Mouse (Mus musculus) lung, embryonic 16.5 days (tissue): ENCODE results near the gene Bri3. TPM values are rescaled to one million over a fixed set of nuclear protein-coding genes. Genes with fewer than 3 reads are reported as not detected.

Source experiments
- ATAC-seq: fragments of 200-750 bp; cut with Nextera tagmentation; 2 replicates; pipeline ENCODE4 v1.8.0; 2017; ENCODE audit warnings: low read depth, mild to moderate bottlenecking, moderate library complexity
- H3K27ac ChIP-seq: fragments of 300-500 bp; sonication (generic); 2 replicates; pipeline ENCODE4 v1.5.1; 2014; ENCODE audit warnings: mild to moderate bottlenecking, control low read depth, low read length
- H3K27me3 ChIP-seq: fragments of 300-500 bp; sonication (generic); 2 replicates; pipeline ENCODE4 v1.6.1; 2014; ENCODE audit warnings: low read depth, low read length, mixed read lengths; ENCODE audit not compliant: control insufficient read depth, insufficient read depth
- H3K36me3 ChIP-seq: fragments of 300-500 bp; sonication (generic); 2 replicates; pipeline ENCODE4 v1.6.1; 2014; ENCODE audit warnings: low read length; ENCODE audit not compliant: control insufficient read depth, insufficient read depth
- H3K4me1 ChIP-seq: fragments of 300-500 bp; sonication (generic); replicated peaks from 2 replicates; pipeline ENCODE4 v1.6.1; 2014; ENCODE audit warnings: low read length, mixed read lengths; ENCODE audit not compliant: control insufficient read depth, insufficient read depth
- H3K4me2 ChIP-seq: fragments of 300-500 bp; sonication (generic); 2 replicates; pipeline ENCODE4 v1.6.1; 2014; ENCODE audit warnings: low read depth, low read length, control low read depth
- H3K4me3 ChIP-seq: fragments of 300-500 bp; sonication (generic); 2 replicates; pipeline ENCODE4 v1.5.1; 2014; ENCODE audit warnings: mild to moderate bottlenecking, low read length, control low read depth
- H3K9ac ChIP-seq: fragments of 300-500 bp; sonication (generic); 2 replicates; pipeline ENCODE4 v1.6.1; 2014; ENCODE audit warnings: low read length, control low read depth
- H3K9me3 ChIP-seq: fragments of 300-500 bp; sonication (generic); 2 replicates; pipeline ENCODE4 v1.6.1; 2016; ENCODE audit warnings: low read length; ENCODE audit not compliant: control insufficient read depth
- WGBS: fragments of 180-500 bp; shearing (Covaris S2); extraction: QIAGEN DNeasy Blood & Tissue Kit; methylation state at CpG from one replicate; pipeline ENCODE4 v1.1.7; 2014; 5-methylcytosine and 5-hydroxymethylcytosine counted together
- polyA plus RNA-seq: library from polyadenylated mRNA; unstranded; fragments of >200 nt; fragmentation: Nextera tagmentation; extraction: Ambion mirVana; gene quantifications from 2 replicates; pipeline ENCODE4 v1.2.1, GENCODE M21; 2015

Bri3 gene
- polyA plus RNA-seq, 1 experiment from 2014 or later = 114 TPM

DNA sequence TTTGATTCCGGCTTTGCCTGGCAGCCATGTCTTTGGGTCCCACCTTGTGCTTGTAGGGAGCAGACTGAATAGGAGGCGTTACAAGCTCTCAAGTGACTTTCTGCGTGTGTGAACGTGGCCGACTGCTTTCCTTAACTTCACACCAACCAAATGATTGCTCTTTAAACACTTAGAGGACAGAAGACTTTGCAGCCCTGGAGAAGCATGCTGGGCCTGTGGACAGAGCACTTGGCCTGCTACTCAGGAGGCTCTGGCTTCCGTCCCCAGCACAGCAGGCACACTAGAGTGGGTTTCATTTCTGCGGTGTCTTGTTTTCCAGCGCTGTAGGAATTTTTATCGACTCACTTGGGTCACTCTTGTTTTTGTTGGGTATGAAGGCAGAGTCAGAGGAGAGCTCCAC is 18.8 kb downstream of the Bri3 start:
- Histone ChIP-seq H3K27ac (peak overlapping the region; percentile 28), H3K4me2 (no peak overlapping the region), H3K36me3 (peaks cover 20% of the 10 kb centered on the region), H3K4me1 (peaks cover 49% of the 10 kb centered on the region), H3K9me3 (no peaks in the 10 kb centered on the region), H3K27me3 (no peaks in the 10 kb centered on the region), H3K9ac (no peak overlapping the region), H3K4me3 (no peak overlapping the region)
- ATAC-seq = peak; percentile 57
- WGBS = 46% methylated on average over 9 of the region's 9 CpGs

DNA sequence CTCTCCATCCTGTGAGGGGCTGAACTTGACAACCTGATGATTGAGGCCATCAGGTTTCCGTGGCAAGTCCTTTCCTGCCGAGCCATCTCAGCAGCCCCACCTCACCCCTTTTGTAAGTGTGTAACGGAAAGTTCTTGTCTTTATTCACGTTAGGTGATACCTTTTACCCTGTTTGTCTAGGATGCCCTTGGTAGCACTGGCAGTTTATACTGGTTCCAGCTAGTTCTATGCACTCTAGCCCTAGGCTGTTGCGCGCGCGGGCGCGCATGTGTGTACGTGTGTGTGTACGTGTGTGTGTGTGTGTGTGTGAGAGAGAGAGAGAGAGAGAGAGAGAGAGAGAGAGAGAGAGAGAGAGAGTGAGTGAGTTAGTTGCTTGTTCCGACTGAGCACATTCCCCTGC is 19.3 kb downstream of the Bri3 start:
- 0 out of 2 replicates have a peak, but pooled peaks have one; percentile 3 for ATAC-seq
- Histone ChIP-seq H3K9ac (no peak overlapping the region), H3K4me1 (peaks cover 44% of the 10 kb centered on the region)

DNA sequence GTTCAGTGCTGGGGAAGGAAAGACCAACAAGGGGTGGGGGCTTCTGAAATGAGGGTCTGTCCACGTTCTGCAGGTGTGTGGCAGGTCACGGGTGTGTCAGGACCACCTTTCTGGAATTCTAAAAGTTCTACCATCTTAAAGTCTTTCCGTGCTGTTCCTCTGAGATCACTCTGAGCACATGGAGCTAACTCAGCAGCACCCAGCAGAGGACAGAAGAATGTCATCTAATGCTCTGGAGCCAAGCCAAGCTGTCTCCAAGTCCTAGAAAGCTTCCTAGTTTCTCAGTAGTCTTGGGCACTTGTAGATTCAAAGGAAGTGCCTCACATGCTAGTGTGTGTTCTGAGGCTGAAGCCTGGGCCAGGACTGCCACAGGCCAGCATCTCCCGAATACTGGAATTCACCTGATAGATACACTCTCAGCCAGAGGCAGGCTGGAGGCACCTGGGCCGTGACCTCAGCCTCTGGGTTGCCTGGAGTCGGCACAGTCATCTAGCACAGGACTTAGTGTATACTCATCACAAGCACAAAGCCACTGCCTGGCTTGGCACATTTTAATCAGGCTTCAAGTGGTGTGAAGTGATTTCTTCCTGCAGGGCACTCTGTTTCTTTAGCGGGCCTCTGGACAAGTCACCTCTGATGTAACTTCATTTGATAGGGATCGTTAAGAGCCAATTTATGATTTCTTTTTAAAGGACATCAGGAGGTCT is 23.5 kb downstream of the Bri3 start:
- no peak overlapping the region for H3K4me2 ChIP-seq
- H3K4me1 ChIP-seq = peaks cover 12% of the 10 kb centered on the region
- H3K27me3 ChIP-seq = no peaks in the 10 kb centered on the region
- H3K27ac ChIP-seq = peak overlapping the region; percentile 47; the same call in 1 of the 2 replicates
- peaks cover 16% of the 10 kb centered on the region for H3K36me3 ChIP-seq
- H3K9me3 ChIP-seq = no peaks in the 10 kb centered on the region
- ATAC-seq = peak; percentile 34; the same call in 1 of the 2 replicates
- WGBS = 47% methylated on average over 8 of the region's 8 CpGs
- H3K4me3 ChIP-seq = no peak overlapping the region
- H3K9ac ChIP-seq = no peak overlapping the region

More for the DNA sequence above, 19.3 kb downstream of the Bri3 start:
- H3K9me3 ChIP-seq = no peaks in the 10 kb centered on the region
- H3K4me2 ChIP-seq = no peak overlapping the region
- H3K27me3 ChIP-seq = no peaks in the 10 kb centered on the region
- peak overlapping the region; percentile 28 for H3K27ac ChIP-seq
- 64% methylated on average over 13 of the region's 13 CpGs for WGBS
- no peak overlapping the region for H3K4me3 ChIP-seq
- peaks cover 20% of the 10 kb centered on the region for H3K36me3 ChIP-seq

DNA sequence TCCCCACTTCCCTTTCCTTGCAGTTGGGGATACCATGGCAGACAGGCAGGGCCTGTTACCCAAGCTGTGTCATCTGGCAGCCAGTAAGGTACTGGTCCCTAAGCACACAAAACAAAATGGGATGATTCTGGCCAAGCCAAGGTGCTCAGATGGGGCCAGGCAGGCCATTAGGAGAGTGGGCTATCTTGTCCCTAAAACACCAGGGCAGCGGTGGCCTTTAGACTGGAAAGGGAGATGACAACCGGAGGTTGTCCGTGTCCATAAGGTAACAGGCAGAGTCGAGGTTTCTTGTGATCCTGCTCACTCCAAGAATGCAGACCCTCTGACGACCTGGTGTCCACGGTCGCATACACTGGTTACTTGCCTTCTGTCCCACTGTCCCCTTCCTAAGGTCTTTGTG is 25.7 kb downstream of the Bri3 start:
- H3K9ac ChIP-seq = no peak overlapping the region
- ATAC-seq = no peak
- H3K27me3 ChIP-seq = no peaks in the 10 kb centered on the region
- no peak overlapping the region for H3K4me3 ChIP-seq
- H3K36me3 ChIP-seq = peaks cover 8% of the 10 kb centered on the region
- no peak overlapping the region for H3K4me2 ChIP-seq
- H3K9me3 ChIP-seq = no peaks in the 10 kb centered on the region
- peaks cover 12% of the 10 kb centered on the region for H3K4me1 ChIP-seq
- H3K27ac ChIP-seq = no peak overlapping the region
- 84% methylated on average over 7 of the region's 7 CpGs for WGBS

DNA sequence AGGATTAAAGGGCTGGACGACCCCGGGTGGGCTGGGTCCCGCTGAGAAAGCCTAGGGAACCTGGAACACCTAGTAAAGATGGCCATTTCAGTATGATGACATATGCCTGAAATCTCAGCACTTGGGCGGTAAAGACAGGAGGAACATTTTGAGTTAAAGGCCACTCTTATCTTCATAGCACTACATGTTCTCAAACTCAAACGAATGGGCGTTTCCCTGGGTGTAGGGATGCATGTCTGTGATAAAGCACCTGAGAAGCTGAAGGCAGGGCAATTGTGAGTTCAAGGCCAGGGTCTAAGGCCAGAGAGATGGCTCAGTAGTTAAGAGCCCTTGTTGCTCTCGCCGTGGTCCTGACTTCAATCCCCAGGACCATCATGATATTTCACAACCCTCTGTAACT is 26.2 kb downstream of the Bri3 start:
- 86% methylated on average over 8 of the region's 8 CpGs for WGBS
- Histone ChIP-seq H3K36me3 (peaks cover 5% of the 10 kb centered on the region), H3K9ac (no peak overlapping the region), H3K4me1 (peaks cover 13% of the 10 kb centered on the region), H3K27me3 (no peaks in the 10 kb centered on the region), H3K27ac (no peak overlapping the region), H3K9me3 (no peaks in the 10 kb centered on the region), H3K4me2 (no peak overlapping the region), H3K4me3 (no peak overlapping the region)
- no peak for ATAC-seq

DNA sequence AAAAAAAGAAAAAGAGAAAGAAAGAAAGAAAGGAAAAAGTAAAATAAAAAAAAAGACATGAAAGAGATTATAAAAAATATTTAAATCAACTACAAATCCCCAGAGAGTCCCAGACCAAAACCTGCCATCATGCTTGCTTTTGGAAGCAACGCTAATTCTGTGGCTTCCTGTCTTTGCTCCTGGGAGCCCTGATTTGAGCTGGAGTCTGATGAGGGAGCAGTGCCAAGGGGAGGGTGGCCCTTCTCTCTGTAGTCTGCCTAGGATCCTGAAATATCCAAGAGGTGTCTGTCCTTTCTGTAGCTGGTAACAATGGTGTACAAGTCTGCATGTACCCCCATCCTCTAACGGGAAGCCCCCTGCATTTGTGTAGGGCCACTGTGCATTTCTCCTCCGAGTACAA is 26.9 kb downstream of the Bri3 start:
- Histone ChIP-seq H3K4me1 (peaks cover 13% of the 10 kb centered on the region), H3K36me3 (peaks cover 3% of the 10 kb centered on the region), H3K27me3 (no peaks in the 10 kb centered on the region), H3K4me3 (no peak overlapping the region), H3K4me2 (no peak overlapping the region), H3K27ac (no peak overlapping the region), H3K9me3 (no peaks in the 10 kb centered on the region), H3K9ac (no peak overlapping the region)
- ATAC-seq = no peak
- WGBS = 67% methylated on average over 3 of the region's 3 CpGs

DNA sequence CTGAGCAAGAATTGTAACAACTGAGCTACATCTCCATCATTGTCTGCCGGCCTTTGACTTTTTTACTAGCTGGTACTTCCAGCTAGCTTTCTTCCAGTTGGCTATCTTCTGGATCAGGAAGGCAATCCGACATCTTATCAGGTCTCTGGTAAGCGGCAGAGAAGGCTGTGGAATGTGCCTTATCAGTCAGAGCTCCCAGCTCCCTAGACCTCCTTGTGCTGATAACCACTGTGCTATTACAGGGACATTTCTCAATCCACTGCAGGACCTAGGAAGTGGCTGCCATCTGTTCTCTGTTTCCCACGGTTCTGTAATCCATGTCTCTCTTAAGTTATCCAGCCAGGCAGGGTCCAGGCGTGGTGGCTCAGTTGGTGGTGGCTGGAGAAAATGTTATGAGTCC is 27.5 kb downstream of the Bri3 start:
- Histone ChIP-seq H3K27me3 (no peaks in the 10 kb centered on the region), H3K4me2 (no peak overlapping the region), H3K27ac (peak overlapping the region; percentile 28; the same call in 1 of the 2 replicates), H3K9ac (no peak overlapping the region), H3K36me3 (peaks cover 2% of the 10 kb centered on the region; the same call in 1 of the 2 replicates), H3K9me3 (no peaks in the 10 kb centered on the region), H3K4me3 (no peak overlapping the region), H3K4me1 (peaks cover 13% of the 10 kb centered on the region)
- WGBS = 16% methylated on average over 5 of the region's 5 CpGs
- ATAC-seq = 0 out of 2 replicates have a peak, but pooled peaks have one; percentile 18

DNA sequence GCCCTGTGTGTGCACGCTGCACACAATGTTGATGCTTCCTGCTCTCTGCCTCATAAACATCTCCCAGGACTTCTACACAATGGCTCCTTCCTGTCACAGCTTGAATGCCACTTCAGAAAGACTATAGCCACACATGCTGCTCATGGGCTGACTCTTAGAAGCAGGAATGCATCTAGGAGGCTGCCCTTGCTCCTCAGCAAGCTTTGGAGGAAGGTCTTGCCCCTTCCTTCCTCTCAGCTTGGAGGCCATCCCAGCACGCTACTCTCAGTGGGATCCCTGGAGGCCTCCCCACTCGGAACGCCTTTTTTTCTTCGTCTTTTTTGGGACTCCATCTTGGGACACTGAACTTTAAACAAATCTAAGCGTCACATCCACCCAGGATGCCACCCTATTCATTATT is 30.7 kb downstream of the Bri3 start:
- WGBS = 59% methylated on average over 6 of the region's 6 CpGs
- peak overlapping the region; percentile 43; the same call in 1 of the 2 replicates for H3K27ac ChIP-seq
- peaks cover 4% of the 10 kb centered on the region; the same call in 1 of the 2 replicates for H3K4me1 ChIP-seq
- no peaks in the 10 kb centered on the region for H3K27me3 ChIP-seq
- no peak overlapping the region for H3K9ac ChIP-seq
- no peak overlapping the region for H3K4me2 ChIP-seq
- no peaks in the 10 kb centered on the region for H3K9me3 ChIP-seq
- H3K4me3 ChIP-seq = no peak overlapping the region
- peak; percentile 39 for ATAC-seq
- H3K36me3 ChIP-seq = peaks cover 2% of the 10 kb centered on the region; the same call in 1 of the 2 replicates

DNA sequence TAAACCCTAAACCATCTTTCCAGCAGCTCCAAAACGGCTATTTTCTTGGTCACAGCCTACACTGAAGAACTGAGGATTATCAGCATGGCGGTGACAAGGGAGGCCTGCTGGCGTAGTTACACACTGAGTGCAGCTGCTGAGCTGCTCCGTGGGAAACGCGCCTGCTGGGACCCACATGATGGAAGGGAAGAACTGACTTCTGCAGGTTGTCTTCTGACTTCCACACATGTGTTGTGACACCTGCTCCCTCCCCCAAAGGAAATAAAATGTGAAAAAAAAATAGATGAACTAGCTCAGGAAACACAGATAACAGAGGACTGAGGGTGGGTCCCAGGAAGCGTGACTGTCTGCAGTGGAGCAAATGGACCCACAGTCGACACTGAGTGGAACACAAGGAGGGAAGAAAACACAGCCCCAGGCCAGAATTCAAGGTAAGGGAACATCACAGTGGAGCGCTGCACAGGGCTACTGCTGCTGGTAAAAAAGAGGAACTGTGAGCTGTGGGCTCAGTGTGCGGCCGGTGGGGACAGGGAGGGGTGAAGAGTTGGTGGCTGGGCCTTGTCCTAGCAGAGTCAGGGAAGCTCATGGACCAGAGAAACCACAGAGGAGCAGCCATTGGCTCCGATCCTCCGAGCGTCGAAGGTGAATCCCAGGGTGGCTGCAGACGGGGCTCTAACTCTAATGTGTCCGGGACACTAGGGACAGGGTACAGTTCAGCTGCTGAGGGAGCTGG is 32.8 kb downstream of the Bri3 start:
- Histone ChIP-seq H3K4me3 (no peak overlapping the region), H3K9ac (no peak overlapping the region), H3K4me2 (no peak overlapping the region), H3K36me3 (peaks cover 4% of the 10 kb centered on the region; the same call in 1 of the 2 replicates), H3K9me3 (no peaks in the 10 kb centered on the region), H3K4me1 (0 out of 2 replicates have a peak, but pooled peaks cover 4% of the 10 kb centered on the region), H3K27me3 (no peaks in the 10 kb centered on the region), H3K27ac (no peak overlapping the region)
- 78% methylated on average over 17 of the region's 17 CpGs for WGBS
- no peak for ATAC-seq
